Comparison of ENCODE assay signal across 1 mouse cellular context in the genomic region with DNA sequence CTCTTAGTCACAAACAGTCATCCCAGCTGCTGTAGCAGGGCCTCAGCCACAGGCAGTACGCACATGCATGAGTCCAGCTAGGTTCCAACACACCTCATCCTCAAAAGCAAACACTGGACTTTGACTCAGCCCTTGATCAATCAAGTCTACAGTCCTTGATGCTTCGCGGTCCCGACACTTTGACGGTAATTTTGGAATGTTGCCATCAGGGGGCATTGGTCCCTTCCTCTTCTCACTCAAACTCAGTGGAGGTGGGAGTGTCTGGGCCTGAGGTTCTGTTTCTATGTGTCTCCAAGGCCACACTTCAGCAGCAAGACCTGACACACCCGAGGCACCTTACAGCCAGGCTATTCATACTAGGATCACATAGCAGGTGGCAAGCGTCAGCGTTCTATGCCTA.
TF ChIP-seq lines count a peak whose summit lies in the region.

No protein-coding gene starts in this region.

TF ChIP-seq in MEL, 35 proteins besides CTCF, POLR2A, EP300 and RAD21 (continued from another document):
- TF ChIP-seq NRF1 (IDR thresholded peaks at IDR 0.05; ENCODE audit: insufficient read depth, low read depth, low read length, poor library complexity, severe bottlenecking) (no peak), MXI1 (IDR thresholded peaks at IDR 0.05; ENCODE audit: low read depth, low read length) (no peak), UBTF (IDR thresholded peaks at IDR 0.05; ENCODE audit: borderline replicate concordance, insufficient read depth, low read depth, low read length) (no peak), CHD1 (IDR thresholded peaks at IDR 0.05; ENCODE audit: low read depth, low read length) (no peak), POLR2AphosphoS2 (IDR thresholded peaks at IDR 0.05; ENCODE audit: low read length) (no peak), TAL1 (IDR thresholded peaks at IDR 0.05; ENCODE audit: low read length) (no peak), MAX (IDR thresholded peaks at IDR 0.05; ENCODE audit: low read length) (no peak)
